22 mouse cellular contexts compared by ENCODE assay signal in the genomic region with DNA sequence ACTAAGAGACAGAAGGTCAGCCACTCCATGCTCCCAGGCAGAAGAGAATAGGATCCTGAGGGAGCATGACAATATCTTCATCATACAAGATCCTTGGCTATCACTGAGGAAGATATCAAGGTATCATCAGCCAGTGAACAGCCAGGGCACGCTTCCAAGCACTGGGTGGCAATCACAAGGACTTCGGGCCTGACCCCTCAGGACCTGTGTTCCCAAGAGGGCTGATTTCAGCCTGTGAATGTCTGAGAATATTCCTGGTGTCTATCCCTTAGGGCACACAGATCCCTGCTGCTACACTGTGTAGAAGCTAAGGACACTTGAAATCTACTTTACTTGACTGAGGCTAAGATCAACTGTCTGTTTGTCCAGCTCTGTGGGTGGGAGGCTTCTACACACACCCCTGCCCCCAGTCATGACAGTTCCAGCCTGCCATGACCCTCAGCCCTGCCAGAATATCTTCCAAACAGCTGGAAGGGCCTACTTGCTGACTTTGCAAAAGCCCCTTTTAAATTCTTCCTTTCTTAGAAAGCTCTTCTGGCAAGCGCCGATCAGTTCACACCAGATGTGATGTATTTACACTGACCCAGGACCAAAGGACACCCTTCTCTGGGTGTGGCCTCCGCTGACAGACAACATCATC.
DNase-seq lines count a peak whose midpoint lies in the region; ATAC-seq and TF ChIP-seq lines count a peak whose summit lies in the region.
"Had no signal": no experiment of that assay in that cellular context is flagged by ENCODE, and none has a peak within 500 bp of the region (broad histone marks: within the 10 kb centered on the region; RNA-seq: fewer than 3 reads in every experiment).

No protein-coding gene starts in this region.

- H3K9ac ChIP-seq in lung, embryonic 14.5 days: no peak overlapping the region
- no peak overlapping the region for H3K9ac ChIP-seq in lung, postnatal 0 days (replicated peaks; ENCODE audit: low read depth)
- H3K9ac ChIP-seq: embryonic facial prominence, embryonic 15.5 days had no signal

- H3K36me3 ChIP-seq in heart, embryonic 10.5 days: no peaks in the 10 kb centered on the region
- no peaks in the 10 kb centered on the region for H3K36me3 ChIP-seq in lung, embryonic 14.5 days (ENCODE audit: insufficient read depth)
- H3K36me3 ChIP-seq in lung, postnatal 0 days (ENCODE audit: insufficient read depth, low read length): no peaks in the 10 kb centered on the region
- H3K36me3 ChIP-seq: embryonic facial prominence, embryonic 15.5 days; forebrain, embryonic 10.5 days; midbrain, embryonic 10.5 days had no signal

- intact Hi-C loops in heart, postnatal 36 days (cut with DNase I): no loop called here

- H3K4me1 ChIP-seq in heart, embryonic 10.5 days: 0 out of 2 replicates have a peak, but pooled peaks cover 4% of the 10 kb centered on the region
- H3K4me1 ChIP-seq in lung, embryonic 14.5 days (ENCODE audit: insufficient read depth): no peaks in the 10 kb centered on the region
- H3K4me1 ChIP-seq in lung, adult 2 months (ENCODE audit: control insufficient read depth, insufficient read depth, low read length): no peaks in the 10 kb centered on the region
- H3K4me1 ChIP-seq in lung, postnatal 0 days (ENCODE audit: insufficient read depth, low read depth, low read length): no peaks in the 10 kb centered on the region
- H3K4me1 ChIP-seq: forebrain, embryonic 10.5 days; midbrain, embryonic 10.5 days had no signal

- 77% methylated on average over 5 of the region's 5 CpGs for WGBS in heart, embryonic 10.5 days
- 35% methylated on average over 5 of the region's 5 CpGs for WGBS in lung, embryonic 14.5 days
- WGBS in lung, adult 2 months: 61% methylated on average over 5 of the region's 5 CpGs
- WGBS in lung, postnatal 0 days: 54% methylated on average over 5 of the region's 5 CpGs

- TF ChIP-seq CTCF in lung, embryonic 14.5 days (IDR thresholded peaks at IDR 0.05; ENCODE audit: low read depth): no peak
- no peak for TF ChIP-seq CTCF in lung, adult 2 months (IDR thresholded peaks at IDR 0.05; ENCODE audit: insufficient read depth, low read length)
- TF ChIP-seq CTCF in lung, postnatal 0 days (IDR thresholded peaks at IDR 0.05): no peak

- H3K4me2 ChIP-seq in lung, embryonic 14.5 days: no peak overlapping the region
- H3K4me2 ChIP-seq in lung, postnatal 0 days (replicated peaks; ENCODE audit: low read depth, low read length): no peak overlapping the region
- H3K4me2 ChIP-seq: embryonic facial prominence, embryonic 15.5 days; liver, embryonic 11.5 days had no signal

- H3K9me3 ChIP-seq in heart, embryonic 10.5 days: no peaks in the 10 kb centered on the region
- H3K9me3 ChIP-seq in lung, embryonic 14.5 days (ENCODE audit: low read depth, low read length): no peaks in the 10 kb centered on the region
- no peaks in the 10 kb centered on the region for H3K9me3 ChIP-seq in lung, postnatal 0 days (ENCODE audit: low read length)
- H3K9me3 ChIP-seq: embryonic facial prominence, embryonic 15.5 days; forebrain, embryonic 10.5 days; midbrain, embryonic 10.5 days had no signal

- peak; percentile 56; the same call in 1 of the 2 replicates for TF ChIP-seq EP300 in lung, postnatal 0 days (IDR thresholded peaks at IDR 0.05)

- no peak for TF ChIP-seq POLR2A in lung, adult 2 months (IDR thresholded peaks at IDR 0.05; ENCODE audit: borderline replicate concordance, extremely low read depth, low read depth, low read length)

- no peaks in the 10 kb centered on the region for H3K27me3 ChIP-seq in heart, embryonic 10.5 days (ENCODE audit: insufficient read depth, poor library complexity, severe bottlenecking)
- no peaks in the 10 kb centered on the region for H3K27me3 ChIP-seq in lung, embryonic 14.5 days (ENCODE audit: insufficient read depth, low read length)
- H3K27me3 ChIP-seq in lung, postnatal 0 days (replicated peaks; ENCODE audit: insufficient read depth, low read length): no peaks in the 10 kb centered on the region
- H3K27me3 ChIP-seq: embryonic facial prominence, embryonic 15.5 days had no signal

- no peak overlapping the region for H3K4me3 ChIP-seq in heart, embryonic 10.5 days
- no peak overlapping the region for H3K4me3 ChIP-seq in lung, embryonic 14.5 days (ENCODE audit: low read depth, low read length)
- H3K4me3 ChIP-seq in lung, adult 2 months (replicated peaks; ENCODE audit: extremely low read depth, low read depth, low read length): no peak overlapping the region
- H3K4me3 ChIP-seq in lung, postnatal 0 days (ENCODE audit: low read depth, low read length): no peak overlapping the region
- H3K4me3 ChIP-seq: embryonic facial prominence, embryonic 15.5 days; forebrain, embryonic 10.5 days; heart, adult 2 months; midbrain, embryonic 10.5 days had no signal

- no peak for DNase-seq in heart, embryonic 10.5 days (ENCODE audit: low spot score)
- no peak for DNase-seq in heart, postnatal 36 days
- DNase-seq in lung, embryonic 14.5 days: peak; percentile 67
- DNase-seq in lung, adult 2 months: no peak
- peak; percentile 79 for DNase-seq in lung, postnatal 0 days (ENCODE audit: low spot score)
- DNase-seq in cerebellum, adult 9-11 months: no peak
- no peak for DNase-seq in right cerebral cortex, adult 18-20 months
- DNase-seq: adrenal gland, postnatal 25 days; B cell, adult 2 months; cerebellum, adult 11-12 months; cerebellum, postnatal 25 days; embryo, embryonic 11 days; heart, adult 2 months; kidney, adult 18-20 months; retina, postnatal 1 day; right cerebral cortex, postnatal 4 days had no signal

- H3K27ac ChIP-seq in heart, embryonic 10.5 days: peak overlapping the region; percentile 3; the same call in 1 of the 2 replicates
- H3K27ac ChIP-seq in lung, embryonic 14.5 days (ENCODE audit: low read depth): peak overlapping the region; percentile 11; the same call in 1 of the 2 replicates
- H3K27ac ChIP-seq in lung, postnatal 0 days (ENCODE audit: low read length): peak overlapping the region; percentile 16
- H3K27ac ChIP-seq: embryonic facial prominence, embryonic 15.5 days; forebrain, embryonic 10.5 days; heart, adult 2 months; macrophage; midbrain, embryonic 10.5 days had no signal

- ATAC-seq in lung, embryonic 14.5 days (ENCODE audit: insufficient read depth): peak; percentile 71
- peak; percentile 88 for ATAC-seq in lung, postnatal 0 days
- ATAC-seq: hindbrain, embryonic 16.5 days had no signal

Comparison
In these comparisons a context has a peak if more than half of its experiments do, and no peak if none do; other contexts are left out.
1. DNase-seq: peak in lung, embryonic 14.5 days (single experiment) and lung, postnatal 0 days (single experiment); none in heart, embryonic 10.5 days (single experiment), heart, postnatal 36 days (0 of 2), lung, adult 2 months (single experiment), cerebellum, adult 9-11 months (single experiment) and right cerebral cortex, adult 18-20 months (single experiment).
2. Peak in every context shown above with its lines, with median percentiles within 50 percentile points of each other: H3K27ac ChIP-seq.